Mouse (Mus musculus) embryo, embryonic 11 days (tissue): ENCODE measurements around the gene Cyb5d1.
A peak's percentile ranks its signal among the peaks of the same experiment; 100 is the strongest.

ENCODE experiments used
- DNase-seq: peaks from one replicate; pipeline ENCODE4 v3.0.0-alpha.2; 2015

Cyb5d1 gene

GRCm38 (mm10) chr11:69415668-69416451, 20.4 kb upstream of the Cyb5d1 start:
- DNase-seq: peak; percentile 89

GRCm38 (mm10) chr11:69415327-69415667, 19.9 kb upstream of the Cyb5d1 start:
- DNase-seq: peak; percentile 74

- DNase-seq: peak; percentile 47
Observed at GRCm38 (mm10) chr11:69414421-69415326, 19.2 kb upstream of the Cyb5d1 start.

- DNase-seq: peak; percentile 80
Observed at GRCm38 (mm10) chr11:69413221-69414181, 18.1 kb upstream of the Cyb5d1 start, which contains the start of gene Kdm6b. Gene Kdm6b, minus strand, starts transcription at chr11:69413675.

GRCm38 (mm10) chr11:69412548-69412947, 17.1 kb upstream of the Cyb5d1 start:
- no peak for DNase-seq

- peak; percentile 77 for DNase-seq
Observed at GRCm38 (mm10) chr11:69411538-69412203, 16.2 kb upstream of the Cyb5d1 start.

GRCm38 (mm10) chr11:69411073-69411535, 15.7 kb upstream of the Cyb5d1 start:
- DNase-seq: peak; percentile 100

- DNase-seq: no peak
Observed at GRCm38 (mm10) chr11:69410310-69411072, 15.1 kb upstream of the Cyb5d1 start.

GRCm38 (mm10) chr11:69410045-69410309, 14.5 kb upstream of the Cyb5d1 start:
- DNase-seq: peak; percentile 49

GRCm38 (mm10) chr11:69409378-69410044, 14.1 kb upstream of the Cyb5d1 start:
- DNase-seq: peak; percentile 94

- peak; percentile 90 for DNase-seq
Observed at GRCm38 (mm10) chr11:69408541-69409377, 13.3 kb upstream of the Cyb5d1 start.

- no peak for DNase-seq
Observed at GRCm38 (mm10) chr11:69407724-69408004, 12.2 kb upstream of the Cyb5d1 start.

- DNase-seq: no peak
Observed at GRCm38 (mm10) chr11:69406867-69407723, 11.7 kb upstream of the Cyb5d1 start.

- DNase-seq: no peak
Observed at GRCm38 (mm10) chr11:69406282-69406681, 10.9 kb upstream of the Cyb5d1 start.

GRCm38 (mm10) chr11:69405397-69406200, 10.2 kb upstream of the Cyb5d1 start:
- DNase-seq: no peak

- DNase-seq: no peak
Observed at GRCm38 (mm10) chr11:69404595-69405396, 9.4 kb upstream of the Cyb5d1 start.
